ENCODE assay signal across 24 mouse cellular contexts in genomic region chr2:50696575-50696974, GRCm38 (mm10).
DNase-seq lines count a peak whose midpoint lies in the region; ATAC-seq and TF ChIP-seq lines count a peak whose summit lies in the region.
"Had no signal": no experiment of that assay in that cellular context is flagged by ENCODE, and none has a peak within 500 bp of the region (broad histone marks: within the 10 kb centered on the region; RNA-seq: fewer than 3 reads in every experiment).

No protein-coding gene starts in this region.

- no peak overlapping the region for H3K4me3 ChIP-seq in MEL (ENCODE audit: control insufficient read depth in 1 of 2, insufficient read depth in 1 of 2, low read depth in 2 of 2, low read length in 2 of 2)
- no peak overlapping the region for H3K4me3 ChIP-seq in forebrain, embryonic 15.5 days
- H3K4me3 ChIP-seq: embryonic facial prominence, embryonic 10.5 days; embryonic facial prominence, embryonic 12.5 days; forebrain, embryonic 13.5 days had no signal

- H3K9me3 ChIP-seq in MEL (replicated peaks; ENCODE audit: insufficient read depth, low read length), result no peaks in the 10 kb centered on the region
- no peaks in the 10 kb centered on the region for H3K9me3 ChIP-seq in forebrain, embryonic 15.5 days
- H3K9me3 ChIP-seq: embryonic facial prominence, embryonic 10.5 days; embryonic facial prominence, embryonic 12.5 days; forebrain, embryonic 13.5 days had no signal

- peak; percentile 37 for DNase-seq in MEL (ENCODE audit: low read depth, low spot score)
- DNase-seq in left cerebral cortex, adult 9 months (ENCODE audit: low spot score in 2 of 2), result no peak
- no peak for DNase-seq in gastrocnemius, adult 18-20 months (ENCODE audit: low spot score)
- DNase-seq in testis, postnatal 14 days (ENCODE audit: low spot score), result no peak
- DNase-seq: adrenal gland, adult 2 months; adrenal gland, postnatal 10 days; adrenal gland, postnatal 25 days; B cell, adult 2 months; cerebellum, adult 11 months; cerebellum, adult 18-20 months; cerebellum, adult 8-10 months; cerebellum, adult 9-11 months; cerebellum, postnatal 14 days; cerebellum, postnatal 36 days had no signal

- H3K9ac ChIP-seq in MEL (ENCODE audit: control insufficient read depth, low read depth, low read length, poor library complexity, severe bottlenecking), result no peak overlapping the region
- no peak overlapping the region for H3K9ac ChIP-seq in forebrain, embryonic 15.5 days (replicated peaks)
- H3K9ac ChIP-seq: embryonic facial prominence, embryonic 12.5 days; forebrain, embryonic 13.5 days had no signal

- H3K36me3 ChIP-seq in MEL (ENCODE audit: control insufficient read depth in 1 of 2, insufficient read depth in 2 of 2, low read length in 2 of 2), result no peaks in the 10 kb centered on the region
- H3K36me3 ChIP-seq in forebrain, embryonic 15.5 days, result no peaks in the 10 kb centered on the region
- H3K36me3 ChIP-seq: embryonic facial prominence, embryonic 10.5 days; embryonic facial prominence, embryonic 12.5 days; G1E had no signal

- TF ChIP-seq CTCF in MEL (IDR thresholded peaks at IDR 0.05 in 2 of 3, conservative IDR thresholded peaks at IDR 0.05 in 1 of 3; ENCODE audit: control insufficient read depth in 1 of 3, insufficient read depth in 1 of 3, low read depth in 2 of 3, low read length in 3 of 3, poor library complexity in 1 of 3, severe bottlenecking in 1 of 3), result no peak

- no peaks in the 10 kb centered on the region; a peak in 1 of 4 replicates for H3K27me3 ChIP-seq in MEL (ENCODE audit: control insufficient read depth in 1 of 2, insufficient read depth in 2 of 2, low read length in 2 of 2)
- H3K27me3 ChIP-seq in forebrain, embryonic 15.5 days, result no peaks in the 10 kb centered on the region
- H3K27me3 ChIP-seq: CH12.LX; embryonic facial prominence, embryonic 12.5 days; forebrain, embryonic 13.5 days had no signal

- peak; percentile 35; the same call in 1 of the 2 replicates for ATAC-seq in granulocyte monocyte progenitor cell, adult 5-6 weeks (replicated peaks; ENCODE audit: poor library complexity, severe bottlenecking)
- ATAC-seq in megakaryocyte progenitor cell, adult 5-6 weeks (replicated peaks; ENCODE audit: poor library complexity), result 0 out of 2 replicates have a peak, but pooled peaks have one; percentile 42
- no peak for ATAC-seq in forebrain, embryonic 15.5 days (replicated peaks)
- ATAC-seq: CD4-positive, CD25-positive, alpha-beta regulatory T cell, adult 4 months; forebrain, embryonic 13.5 days; forebrain, embryonic 16.5 days had no signal

- H3K4me2 ChIP-seq in forebrain, embryonic 15.5 days (replicated peaks), result no peak overlapping the region
- H3K4me2 ChIP-seq: embryonic facial prominence, embryonic 12.5 days; forebrain, embryonic 13.5 days had no signal

- H3K27ac ChIP-seq in MEL (ENCODE audit: control insufficient read depth, low read depth, low read length), result no peak overlapping the region
- H3K27ac ChIP-seq in forebrain, embryonic 15.5 days (replicated peaks), result no peak overlapping the region
- H3K27ac ChIP-seq: embryonic facial prominence, embryonic 10.5 days; embryonic facial prominence, embryonic 12.5 days; forebrain, embryonic 13.5 days had no signal

- TF ChIP-seq RAD21 in MEL (IDR thresholded peaks at IDR 0.05; ENCODE audit: low read depth, low read length), result no peak

- no peak for TF ChIP-seq POLR2A in MEL (IDR thresholded peaks at IDR 0.05; ENCODE audit: control insufficient read depth in 1 of 2, insufficient read depth in 1 of 2, low read depth in 1 of 2, low read length in 2 of 2, poor library complexity in 1 of 2)

- H3K79me2 ChIP-seq in MEL (ENCODE audit: control insufficient read depth, insufficient read depth, low read length, poor library complexity), result no peaks in the 10 kb centered on the region

- TF ChIP-seq EP300 in MEL (IDR thresholded peaks at IDR 0.05; ENCODE audit: low read depth in 1 of 2, low read length in 2 of 2), result no peak

- no peaks in the 10 kb centered on the region for H3K4me1 ChIP-seq in MEL (ENCODE audit: control insufficient read depth in 1 of 2, insufficient read depth in 2 of 2, low read length in 2 of 2)
- H3K4me1 ChIP-seq in forebrain, embryonic 15.5 days, result peaks cover 18% of the 10 kb centered on the region

TF ChIP-seq in MEL, 35 proteins besides CTCF, POLR2A, EP300 and RAD21:
- TF ChIP-seq CHD2 (IDR thresholded peaks at IDR 0.05; ENCODE audit: low read length) (no peak), MYC (IDR thresholded peaks at IDR 0.05; ENCODE audit: low read depth, low read length) (no peak), MEF2A (IDR thresholded peaks at IDR 0.05; ENCODE audit: extremely low read depth, insufficient replicate concordance, low read depth, low read length, poor library complexity, severe bottlenecking) (no peak), HCFC1 (IDR thresholded peaks at IDR 0.05; ENCODE audit: low read depth, low read length) (no peak), RCOR1 (IDR thresholded peaks at IDR 0.05; ENCODE audit: low read depth, low read length) (no peak), MYB (IDR thresholded peaks at IDR 0.05; ENCODE audit: low read depth, low read length) (no peak), GABPA (IDR thresholded peaks at IDR 0.05; ENCODE audit: low read depth, low read length) (no peak), MAZ (IDR thresholded peaks at IDR 0.05; ENCODE audit: low read depth, low read length) (no peak), USF1 (IDR thresholded peaks at IDR 0.05; ENCODE audit: low read depth, low read length) (no peak), POLR2AphosphoS2 (IDR thresholded peaks at IDR 0.05; ENCODE audit: low read length) (no peak), POLR2AphosphoS5 (IDR thresholded peaks at IDR 0.05; ENCODE audit: borderline replicate concordance, low read depth, low read length) (no peak), SIN3A (IDR thresholded peaks at IDR 0.05; ENCODE audit: low read length) (no peak), MAX (IDR thresholded peaks at IDR 0.05; ENCODE audit: low read length) (no peak), CHD1 (IDR thresholded peaks at IDR 0.05; ENCODE audit: low read depth, low read length) (no peak), TBP (IDR thresholded peaks at IDR 0.05; ENCODE audit: low read depth, low read length) (no peak), NELFE (IDR thresholded peaks at IDR 0.05; ENCODE audit: low read depth, low read length) (no peak), ZMIZ1 (IDR thresholded peaks at IDR 0.05; ENCODE audit: low read depth, low read length) (no peak)
